Mouse (Mus musculus) monocyte, adult 59 days (primary cell): ENCODE results near the gene Obox5. TPM values are rescaled to one million over a fixed set of nuclear protein-coding genes. Genes with fewer than 3 reads are reported as not detected.

Experiments used
- total RNA-seq, 2 experiments: library from RNA; stranded (reverse); gene quantifications; one replicate each; pipeline ENCODE4 v1.2.4; 2023

Obox5 gene
- not detected for total RNA-seq

GRCm38 (mm10) chr7:15749831-15750230 lies at the start of gene Obox5:
TSS of gene Obox5 (plus strand) at chr7:15750131.

Other genes starting within 250 kb of the Obox5 start
- not detected for gene Obox3, start 110.2 kb upstream of the Obox5 start, total RNA-seq
- gene Obox6, start 89.5 kb downstream of the Obox5 start, total RNA-seq: not detected
- not detected for gene Crx, start 129.8 kb downstream of the Obox5 start, total RNA-seq
- not detected for gene Crxos, start 132.5 kb downstream of the Obox5 start, total RNA-seq
- 100 to 1,000 TPM; 123 to 124 TPM for gene Selenow, start 172.3 kb downstream of the Obox5 start, total RNA-seq
- 100 to 1,000 TPM; 338 to 417 TPM for gene Nop53, start 195.9 kb downstream of the Obox5 start, total RNA-seq
- under 1 TPM; 0.27 to 0.55 TPM for gene Ehd2, start 217.4 kb downstream of the Obox5 start, total RNA-seq